Mouse (Mus musculus) layer of hippocampus, adult 2 months (tissue): Measurements from ENCODE around the gene Ugt1a8. TPM values are rescaled to one million over a fixed set of nuclear protein-coding genes. Genes with fewer than 3 reads are reported as not detected.
"Not testable (repeated sequence)": the region's sequence is repeated elsewhere in the genome, so short reads cannot be mapped to it uniquely, and the experiment has no call there.

Experiments
- DNase-seq, 2 experiments: peaks; one replicate each; pipeline ENCODE4 v3.0.0; 2022; ENCODE audit warnings: low spot score in 2 of 2
- H3K27ac ChIP-seq: fragments of 200-600 bp; 2 replicates; pipeline ENCODE4 v1.8.1; 2022
- H3K4me3 ChIP-seq: fragments of 200-600 bp; 2 replicates; pipeline ENCODE4 v1.8.1; 2022; ENCODE audit warnings: mild to moderate bottlenecking
- CTCF ChIP-seq: fragments of 200-600 bp; conservative IDR thresholded peaks from 2 replicates; pipeline ENCODE4 v1.8.1; 2022; ENCODE audit warnings: antibody characterized with exemption, mild to moderate bottlenecking, moderate library complexity
- total RNA-seq, 2 experiments: library from RNA; stranded (reverse); gene quantifications; 2 replicates each; pipeline ENCODE4 v1.2.3; 2021

Gene Ugt1a8
- total RNA-seq, 2 experiments from 2014 or later = not detected

GRCm38 (mm10) chr1:88094941-88095492 is 7.4 kb downstream of the Ugt1a8 start, which contains the start of gene Ugt1a7c:
TSS of gene Ugt1a7c (plus strand) at chr1:88095062.
- no peak for DNase-seq
- H3K4me3 ChIP-seq = no peak within 1 kb of the TSS
- no peak for TF ChIP-seq CTCF
- no peak within 1 kb of the TSS for H3K27ac ChIP-seq

DNA sequence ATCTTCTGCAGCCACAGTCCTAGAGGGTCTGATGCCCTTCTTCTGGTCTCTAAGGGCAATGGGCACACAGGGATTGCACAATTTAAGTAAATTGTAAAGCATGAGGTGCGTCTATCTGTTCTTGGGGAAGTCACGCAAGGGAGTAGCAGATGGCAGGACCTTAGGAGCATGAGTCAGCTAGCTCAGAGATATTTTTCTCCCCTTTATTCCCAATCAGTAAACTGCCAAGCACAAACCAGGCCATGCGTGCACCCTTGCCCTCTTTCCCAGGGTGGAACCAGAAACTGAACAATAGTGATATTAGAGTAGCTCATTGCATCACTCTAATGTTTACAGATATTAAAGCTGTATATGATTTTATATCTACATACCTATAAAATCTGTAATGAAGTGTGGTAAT is 10.9 kb downstream of the Ugt1a8 start:
- not testable (repeated sequence) for H3K27ac ChIP-seq, DNase-seq, H3K4me3 ChIP-seq

GRCm38 (mm10) chr1:88099691-88100090 is 12.1 kb downstream of the Ugt1a8 start:
- not testable (repeated sequence) for H3K27ac ChIP-seq, DNase-seq, H3K4me3 ChIP-seq

GRCm38 (mm10) chr1:88103019-88103418 is 15.4 kb downstream of the Ugt1a8 start, which contains the start of gene Ugt1a6b:
TSS of gene Ugt1a6b (plus strand) at chr1:88103252.
- not testable (repeated sequence) for H3K4me3 ChIP-seq, DNase-seq, H3K27ac ChIP-seq

DNA sequence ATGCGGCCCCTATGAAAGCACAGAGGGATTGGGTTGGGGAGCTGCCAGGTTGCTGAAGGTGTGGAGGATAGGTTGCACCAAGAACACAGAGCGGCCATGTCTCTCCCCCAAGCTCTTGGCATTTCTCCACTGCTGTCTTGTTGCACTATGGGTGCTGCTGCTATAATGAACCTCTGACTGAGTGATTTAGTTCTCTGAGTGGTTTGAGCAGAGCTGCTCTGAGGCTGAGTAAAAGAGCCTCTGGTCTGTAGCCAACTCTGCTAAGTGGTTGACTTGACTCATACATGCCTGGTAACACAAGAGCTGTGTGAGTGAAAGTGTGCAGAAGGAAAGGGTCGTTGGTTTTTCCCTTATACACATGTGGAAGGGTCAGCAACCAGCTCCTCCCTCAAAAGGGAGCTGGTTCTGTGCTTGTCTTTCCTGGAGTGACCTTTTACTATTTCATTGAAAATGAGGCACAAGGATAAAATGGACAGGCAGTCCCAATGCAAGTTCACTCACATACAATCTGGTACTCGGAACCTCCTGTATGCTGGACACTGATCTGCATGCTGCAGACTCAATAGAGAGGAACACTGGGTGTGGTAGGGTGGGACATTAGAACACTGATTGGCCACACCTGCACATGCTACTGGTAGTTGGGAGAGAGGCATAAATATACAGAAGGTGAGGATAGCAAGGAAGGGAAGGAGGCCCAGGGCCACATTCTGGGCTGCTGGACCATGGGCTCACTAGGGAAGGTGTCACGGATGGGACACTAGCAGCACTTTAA is 16.3 kb downstream of the Ugt1a8 start:
- H3K27ac ChIP-seq, DNase-seq, H3K4me3 ChIP-seq: not testable (repeated sequence)

GRCm38 (mm10) chr1:88104667-88105430 is 17.2 kb downstream of the Ugt1a8 start:
- Histone ChIP-seq H3K27ac (no peak overlapping the region), H3K4me3 (no peak overlapping the region)
- no peak for DNase-seq
- no peak for TF ChIP-seq CTCF

- Histone ChIP-seq H3K27ac (no peak overlapping the region), H3K4me3 (no peak overlapping the region)
- no peak for DNase-seq
- TF ChIP-seq CTCF = no peak
Measured at GRCm38 (mm10) chr1:88105656-88106055, 18.0 kb downstream of the Ugt1a8 start.

- H3K27ac ChIP-seq, H3K4me3 ChIP-seq, DNase-seq: not testable (repeated sequence)
Measured at GRCm38 (mm10) chr1:88109027-88109557, 21.5 kb downstream of the Ugt1a8 start.

DNA sequence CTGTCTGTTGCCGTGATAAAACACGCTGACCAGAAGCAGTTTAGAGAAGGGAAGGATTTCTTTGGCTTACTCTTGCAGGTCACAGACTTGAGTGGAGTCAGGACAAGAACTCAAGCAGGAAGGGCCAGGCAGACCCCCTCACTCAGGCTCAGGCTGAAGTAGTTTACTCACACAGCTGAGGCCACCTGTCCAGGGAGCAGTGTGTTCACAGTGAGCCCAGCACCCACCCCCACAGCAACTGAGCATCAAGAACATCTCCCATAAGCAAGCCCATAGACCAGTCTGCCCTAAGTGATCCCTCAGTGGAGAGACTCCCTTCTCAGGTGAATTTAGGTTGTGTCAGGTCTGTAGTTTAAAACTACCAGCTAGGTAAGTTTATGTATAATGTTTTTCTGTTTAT is 22.0 kb downstream of the Ugt1a8 start:
- not testable (repeated sequence) for H3K27ac ChIP-seq, DNase-seq

DNA sequence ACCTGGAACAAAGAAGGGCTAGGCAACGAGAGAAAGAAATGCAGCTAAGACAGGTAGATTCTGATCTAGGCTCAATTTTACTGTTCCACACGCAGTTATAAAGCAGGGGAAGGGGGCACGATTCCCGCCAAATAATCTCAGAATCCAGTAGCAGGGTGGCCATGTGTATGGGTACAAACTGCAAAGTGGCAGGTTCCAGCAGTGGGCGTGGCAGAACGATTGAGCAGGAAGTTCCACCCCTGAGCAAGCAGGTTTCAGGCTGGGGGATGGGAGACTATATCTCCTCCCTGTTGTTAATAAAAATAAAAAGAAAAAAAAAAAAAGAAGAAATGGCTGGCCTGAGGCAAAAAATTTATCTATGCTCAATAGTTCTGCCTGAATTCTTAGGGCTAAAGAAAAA is 25.2 kb downstream of the Ugt1a8 start:
- H3K4me3 ChIP-seq, DNase-seq, H3K27ac ChIP-seq: not testable (repeated sequence)

More for the DNA sequence above, 22.0 kb downstream of the Ugt1a8 start:
- H3K4me3 ChIP-seq = not testable (repeated sequence)

DNA sequence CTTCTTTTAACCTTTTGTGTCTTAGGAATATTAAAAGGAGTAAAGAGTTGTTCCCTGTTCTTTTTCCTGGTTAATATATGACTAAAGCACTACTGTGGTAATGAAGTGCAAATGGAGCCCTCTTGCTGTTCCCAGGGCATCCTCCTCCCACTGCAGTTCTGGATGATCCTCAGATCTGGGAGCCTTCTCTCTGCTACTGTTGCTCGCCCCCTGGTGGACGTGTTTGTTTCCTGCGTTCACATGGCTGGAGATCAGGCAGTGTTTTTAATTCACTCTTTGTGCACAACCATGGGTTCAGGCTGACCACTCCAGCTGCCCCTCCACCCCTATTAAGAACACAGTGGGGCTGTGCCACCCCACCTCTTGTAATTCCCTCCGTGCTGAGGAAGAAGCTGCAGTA is 32.9 kb downstream of the Ugt1a8 start:
- H3K27ac ChIP-seq, DNase-seq, H3K4me3 ChIP-seq: not testable (repeated sequence)
- TF ChIP-seq CTCF = peak; percentile 56

DNA sequence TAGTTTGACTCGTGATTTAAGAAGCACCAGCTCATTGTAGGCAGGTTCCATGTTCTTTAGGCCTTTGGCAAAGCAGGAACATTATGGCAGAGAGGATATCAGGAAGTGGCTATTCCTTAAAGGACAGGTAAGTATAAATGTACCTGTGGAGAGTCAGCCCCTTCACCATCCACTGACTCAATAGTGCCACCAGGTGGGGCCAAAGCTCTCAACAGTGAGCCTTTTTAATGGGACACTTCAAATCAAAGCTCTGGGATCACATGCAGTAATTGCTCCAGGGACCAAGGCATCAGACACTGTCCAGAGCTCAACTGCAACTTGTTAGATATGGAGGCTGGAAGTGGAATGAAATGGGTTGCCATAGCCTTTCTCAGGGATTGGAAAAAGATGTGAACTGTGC is 33.9 kb downstream of the Ugt1a8 start:
- H3K4me3 ChIP-seq, H3K27ac ChIP-seq, DNase-seq: not testable (repeated sequence)
- TF ChIP-seq CTCF = peak; percentile 42

GRCm38 (mm10) chr1:88125827-88126360 is 38.3 kb downstream of the Ugt1a8 start:
- H3K4me3 ChIP-seq, DNase-seq, H3K27ac ChIP-seq: not testable (repeated sequence)
- TF ChIP-seq CTCF = peak; percentile 48

- H3K27ac ChIP-seq, H3K4me3 ChIP-seq, DNase-seq: not testable (repeated sequence)
Measured at GRCm38 (mm10) chr1:88129091-88129490, 41.5 kb downstream of the Ugt1a8 start.

DNA sequence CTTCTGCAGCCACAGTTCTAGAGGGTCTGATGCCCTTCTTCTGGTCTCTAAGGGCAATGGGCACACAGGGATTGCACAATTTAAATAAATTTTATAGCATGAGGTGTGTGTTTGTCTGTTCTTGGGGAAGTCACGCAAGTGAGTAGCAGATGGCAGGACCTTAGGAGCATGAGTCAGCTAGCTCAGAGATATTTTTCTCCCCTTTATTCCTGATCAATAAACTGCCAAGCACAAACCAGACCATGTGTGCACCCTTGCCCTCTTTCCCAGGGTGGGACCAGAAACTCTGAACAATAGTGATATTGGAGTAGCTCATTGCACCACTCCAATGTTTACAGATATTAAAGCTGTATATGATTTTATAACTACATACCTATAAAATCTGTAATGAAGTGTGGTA is 42.6 kb downstream of the Ugt1a8 start:
- not testable (repeated sequence) for H3K4me3 ChIP-seq, DNase-seq, H3K27ac ChIP-seq
